Mouse (Mus musculus) T-helper 2 cell (primary cell): ENCODE measurements around the gene Cxcl17.

Experiments used
- in situ Hi-C: fragments of 300-600 bp; cut with MboI, MseI; formaldehyde crosslinking; loops from one replicate; pipeline ENCODE4 v1.15.1; 2025; ENCODE audit warnings: high pct_unique_total_duplicates

The Cxcl17 gene

GRCm38 (mm10) chr7:25392851-25393250 is 19.8 kb downstream of the Cxcl17 start:
- in situ Hi-C loops, result loop anchor here (10.0 to 25.0 kb wide), 2 partner anchors 1008 to 1944 kb away; partner anchors contain the start of gene Ltbp4

DNA sequence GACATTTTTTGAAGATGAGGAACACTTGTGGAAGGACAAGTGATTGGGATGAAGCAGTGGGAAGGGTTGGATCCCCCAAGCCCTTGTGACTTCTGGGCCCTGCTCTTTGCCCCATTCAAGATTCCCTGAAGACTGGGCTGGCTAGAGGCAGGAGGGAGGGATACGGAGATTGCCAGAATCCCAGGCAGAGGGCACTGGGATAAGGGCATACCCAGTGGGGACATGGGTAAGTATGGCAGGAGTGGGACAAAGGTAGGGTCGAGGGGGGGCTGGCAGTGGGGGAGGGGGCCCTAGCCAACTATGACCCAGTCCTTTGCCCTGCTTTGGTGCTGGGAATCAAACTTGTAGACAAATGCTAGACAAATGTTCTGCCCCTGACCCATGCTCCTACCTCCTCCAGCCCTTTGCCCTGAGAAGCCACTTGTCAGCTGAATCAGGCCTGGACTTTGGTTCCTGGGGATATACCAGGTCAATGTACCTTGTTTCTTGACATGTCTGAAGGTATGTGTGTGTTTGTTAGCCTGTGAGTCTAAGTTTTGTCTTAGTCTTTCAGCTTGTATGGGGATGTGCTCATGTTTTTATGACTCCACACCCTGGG is 20.7 kb downstream of the Cxcl17 start:
- in situ Hi-C loops, result loop anchor here (10.0 to 25.0 kb wide), 2 partner anchors 1007 to 1945 kb away; partner anchors contain the start of gene Ltbp4

DNA sequence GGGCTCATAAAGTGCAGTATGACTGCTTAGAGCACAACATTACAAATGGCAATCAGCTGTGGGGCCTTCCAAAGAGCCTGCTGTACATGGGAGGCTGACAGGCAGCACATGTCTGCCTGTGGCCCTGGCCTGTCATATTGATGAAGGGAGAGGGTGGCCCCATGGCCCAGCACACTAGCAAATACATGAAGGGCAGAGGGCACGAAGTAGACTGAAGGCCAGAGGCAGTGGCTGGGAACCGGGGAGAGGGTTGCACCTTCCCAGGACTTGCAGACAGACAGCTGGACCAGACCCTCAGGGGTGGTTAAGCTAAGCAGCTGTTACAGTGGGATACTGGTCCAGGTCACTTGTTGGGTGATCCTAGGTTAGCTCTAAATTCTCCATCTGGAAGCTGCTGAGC is 21.7 kb downstream of the Cxcl17 start:
- in situ Hi-C loops, result loop anchor here (10.0 to 25.0 kb wide), 2 partner anchors 1006 to 1946 kb away; partner anchors contain the start of gene Ltbp4

GRCm38 (mm10) chr7:25390054-25390770 is 22.5 kb downstream of the Cxcl17 start:
- in situ Hi-C loops, result loop anchor here (10.0 to 25.0 kb wide), 2 partner anchors 1005 to 1947 kb away; partner anchors contain the start of gene Ltbp4

DNA sequence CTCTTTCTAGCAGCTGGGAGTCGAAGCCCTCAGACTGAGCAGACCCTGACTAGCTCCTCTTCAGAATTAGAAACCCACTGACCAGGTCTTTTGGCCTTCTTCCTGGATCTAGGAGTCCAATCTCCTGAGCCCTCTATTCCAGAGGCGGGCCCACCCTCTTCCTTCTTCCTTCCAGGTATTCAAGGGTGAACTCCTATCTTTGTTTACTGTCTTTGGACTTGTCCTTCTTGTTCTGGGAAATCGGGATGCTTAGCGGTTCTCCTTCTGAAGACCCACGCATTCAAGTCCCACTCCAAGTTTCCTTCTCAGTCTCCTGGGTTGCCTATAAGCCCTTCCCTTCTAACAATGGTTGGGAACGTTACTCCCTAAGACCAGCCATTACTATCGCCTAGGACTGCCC is 23.8 kb downstream of the Cxcl17 start:
- in situ Hi-C loops, result loop anchor here (25.0 kb wide), 1 partner anchor 1948 kb away; the partner anchor contains the start of gene Ltbp4

DNA sequence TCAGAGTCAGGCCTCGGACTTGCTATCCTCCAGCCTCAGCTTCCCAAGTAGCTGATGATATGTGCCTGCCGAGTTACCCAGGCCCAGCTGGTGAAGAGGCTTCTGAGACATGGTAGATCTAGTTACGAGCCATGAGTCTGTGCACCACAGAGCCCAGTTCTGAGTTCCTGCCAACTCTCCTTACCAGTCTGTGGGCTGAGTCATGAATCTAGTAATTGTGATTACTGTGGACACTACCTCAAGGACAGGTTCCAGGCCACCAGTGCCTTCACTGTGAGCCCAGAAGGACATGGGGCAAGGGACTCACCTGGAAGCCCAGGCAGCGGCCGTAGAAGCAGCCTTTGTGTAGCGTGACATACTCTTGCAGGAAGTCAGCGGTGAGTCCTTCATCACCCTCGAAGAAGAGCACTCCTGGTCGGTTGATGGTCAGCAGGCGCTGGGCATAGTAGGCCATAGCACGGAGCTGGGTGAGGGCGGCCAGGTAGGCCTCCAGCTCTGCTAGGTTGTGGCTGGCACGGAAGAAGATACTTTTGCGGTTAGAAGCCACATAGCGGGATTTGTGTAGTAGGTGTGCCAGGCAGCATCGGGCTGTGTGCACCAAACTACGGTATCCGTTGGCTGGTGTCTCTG is 24.8 kb downstream of the Cxcl17 start:
- in situ Hi-C loops, result loop anchor here (25.0 kb wide), 1 partner anchor 1949 kb away; the partner anchor contains the start of gene Ltbp4

DNA sequence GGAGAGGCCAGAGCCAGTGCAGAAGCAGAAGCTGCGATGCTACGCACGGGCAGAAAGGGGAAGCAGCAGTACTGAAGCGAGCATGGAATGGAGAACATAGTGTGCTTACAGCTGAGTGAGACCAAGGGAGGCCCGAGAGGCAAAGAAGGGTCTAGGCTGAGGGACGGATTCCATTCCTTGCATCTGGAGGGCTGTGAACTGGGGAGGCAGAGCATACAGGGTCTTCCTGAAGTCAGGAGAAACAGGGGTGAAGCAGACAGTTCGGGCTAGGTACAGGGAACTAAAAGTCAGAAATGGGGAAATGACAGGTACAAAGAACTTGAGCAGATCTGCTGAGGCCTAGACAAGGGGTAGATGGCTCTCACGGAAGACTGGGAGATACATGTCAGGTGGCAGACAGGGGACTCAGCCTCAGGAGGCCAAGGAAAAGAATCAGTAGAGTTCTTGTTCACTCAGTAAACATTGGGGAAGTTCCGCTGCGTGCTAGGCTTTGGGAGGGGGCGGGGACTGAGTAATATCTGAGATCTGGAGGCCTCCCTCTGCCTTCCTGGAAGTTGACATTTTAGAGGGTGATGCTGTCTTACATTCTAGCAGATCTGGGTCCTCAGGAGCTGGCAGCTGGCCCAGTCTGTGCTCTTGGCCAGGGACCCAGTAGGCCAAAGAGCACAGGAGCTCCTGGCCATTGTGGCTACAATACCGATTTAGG is 26.7 kb downstream of the Cxcl17 start:
- in situ Hi-C loops, result loop anchor here (25.0 kb wide), 1 partner anchor 1951 kb away; the partner anchor contains the start of gene Ltbp4

DNA sequence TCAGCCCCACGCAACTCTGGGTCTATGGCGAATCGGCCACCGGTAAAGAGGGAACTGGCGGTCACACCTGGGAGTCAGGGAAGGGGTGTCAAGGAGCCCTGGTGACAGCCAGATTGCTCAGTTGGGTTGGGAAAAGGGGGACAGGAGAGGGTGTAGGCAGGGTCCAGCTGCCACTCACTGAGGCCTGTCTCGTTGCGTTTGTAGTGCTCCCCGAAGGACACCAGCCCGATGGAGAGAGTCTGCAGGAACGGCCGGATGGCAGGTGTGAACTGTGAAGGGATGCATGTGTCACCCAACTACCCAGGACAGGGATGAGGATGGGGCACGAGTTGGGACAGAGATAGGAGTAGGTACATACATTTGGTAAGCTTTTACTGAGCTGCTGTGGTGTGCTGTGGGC is 27.4 kb downstream of the Cxcl17 start:
- in situ Hi-C loops, result loop anchor here (25.0 kb wide), 1 partner anchor 1952 kb away; the partner anchor contains the start of gene Ltbp4

DNA sequence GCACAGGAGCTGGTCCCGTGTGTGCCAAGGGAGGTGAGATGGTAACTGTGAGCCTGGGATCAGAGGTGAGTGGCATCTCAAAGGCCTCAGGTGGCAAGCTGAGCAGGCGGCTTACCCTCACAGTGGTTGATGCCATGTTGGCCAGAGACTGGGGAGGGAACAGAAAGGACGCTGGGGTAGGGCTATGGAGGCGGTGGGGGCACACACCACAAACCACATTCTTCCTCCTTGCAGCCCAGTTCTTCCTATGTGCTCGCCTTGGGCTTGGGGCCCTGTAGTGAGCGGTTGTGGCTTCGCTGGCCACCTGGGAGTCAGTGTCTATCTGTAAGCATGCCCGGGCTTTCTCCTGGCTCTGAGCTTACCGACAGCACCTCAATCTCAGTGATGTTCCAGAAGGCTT is 27.9 kb downstream of the Cxcl17 start:
- in situ Hi-C loops, result loop anchor here (25.0 kb wide), 1 partner anchor 1952 kb away; the partner anchor contains the start of gene Ltbp4

DNA sequence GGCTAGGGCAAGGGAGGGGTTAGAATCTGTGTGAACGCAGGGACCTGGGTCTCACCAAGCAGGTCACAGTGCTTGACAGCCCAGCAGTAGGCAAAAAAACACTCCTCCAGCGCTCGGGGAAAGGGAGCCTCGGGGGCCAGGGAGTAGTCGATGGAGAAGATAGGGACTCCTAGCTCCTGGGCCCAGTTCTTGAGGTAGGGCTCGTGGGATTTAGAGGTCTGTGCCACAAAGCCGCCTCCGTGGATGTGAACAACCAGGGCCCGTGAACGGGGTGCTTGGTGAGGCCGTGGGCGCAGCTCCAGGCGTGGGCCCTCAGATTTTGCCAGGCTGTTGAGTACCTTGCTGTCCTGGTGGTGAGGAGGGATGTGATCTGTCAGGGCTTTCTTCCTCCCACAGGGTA is 28.4 kb downstream of the Cxcl17 start:
- in situ Hi-C loops, result loop anchor here (25.0 kb wide), 1 partner anchor 1953 kb away; the partner anchor contains the start of gene Ltbp4

- in situ Hi-C loops, result loop anchor here (25.0 kb wide), 1 partner anchor 1953 kb away; the partner anchor contains the start of gene Ltbp4
These were observed 28.8 kb downstream of the Cxcl17 start for GRCm38 (mm10) chr7:25383891-25384290.

DNA sequence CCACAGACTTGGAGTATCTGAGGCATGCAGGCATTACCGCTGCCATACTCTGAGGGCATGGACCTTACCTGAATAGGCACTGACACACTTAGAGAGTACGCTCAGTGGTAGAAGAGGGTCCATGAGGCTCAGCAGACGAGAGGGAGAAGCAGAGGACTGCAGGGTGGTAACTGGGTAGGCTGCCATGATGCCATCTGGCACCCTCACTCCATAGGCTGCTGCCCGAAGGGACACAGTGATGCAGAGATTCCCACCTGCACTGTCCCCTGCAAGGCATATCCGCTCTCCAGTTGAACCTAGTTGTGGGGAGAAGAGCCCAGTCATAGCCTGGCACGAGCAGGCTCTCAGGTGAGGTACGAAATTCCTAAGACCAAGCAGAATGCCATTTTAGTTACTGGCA is 29.3 kb downstream of the Cxcl17 start:
- in situ Hi-C loops, result loop anchor here (25.0 kb wide), 1 partner anchor 1954 kb away; the partner anchor contains the start of gene Ltbp4

- in situ Hi-C loops, result loop anchor here (25.0 kb wide), 1 partner anchor 1955 kb away; the partner anchor contains the start of gene Ltbp4
These were observed 30.1 kb downstream of the Cxcl17 start for GRCm38 (mm10) chr7:25382541-25382940.

DNA sequence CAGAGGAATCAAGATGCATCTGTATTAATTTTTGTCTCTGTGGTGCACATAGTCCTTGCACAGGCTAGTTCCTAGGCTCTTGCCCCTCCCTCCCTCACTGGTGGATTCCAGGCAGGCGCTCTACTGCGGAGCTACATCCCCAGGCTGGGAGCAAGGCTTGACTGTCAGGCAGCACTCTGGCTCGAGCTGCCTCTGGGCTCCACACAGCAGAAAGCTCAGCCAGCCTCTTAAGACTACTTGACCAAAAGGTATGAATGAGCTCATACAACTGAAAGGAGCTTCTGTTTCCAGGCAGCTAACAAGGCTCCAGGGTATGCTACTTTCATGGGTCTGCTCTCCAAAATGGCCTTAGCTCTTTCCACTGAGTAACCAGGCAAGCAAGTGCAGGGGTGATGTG is 31.4 kb downstream of the Cxcl17 start:
- in situ Hi-C loops, result loop anchor here (25.0 kb wide), 1 partner anchor 1956 kb away; the partner anchor contains the start of gene Ltbp4

GRCm38 (mm10) chr7:25380392-25381283 is 32.0 kb downstream of the Cxcl17 start:
- in situ Hi-C loops, result loop anchor here (25.0 kb wide), 1 partner anchor 1957 kb away; the partner anchor contains the start of gene Ltbp4

GRCm38 (mm10) chr7:25379551-25380351 is 32.9 kb downstream of the Cxcl17 start:
- in situ Hi-C loops, result loop anchor here (25.0 kb wide), 1 partner anchor 1958 kb away; the partner anchor contains the start of gene Ltbp4

DNA sequence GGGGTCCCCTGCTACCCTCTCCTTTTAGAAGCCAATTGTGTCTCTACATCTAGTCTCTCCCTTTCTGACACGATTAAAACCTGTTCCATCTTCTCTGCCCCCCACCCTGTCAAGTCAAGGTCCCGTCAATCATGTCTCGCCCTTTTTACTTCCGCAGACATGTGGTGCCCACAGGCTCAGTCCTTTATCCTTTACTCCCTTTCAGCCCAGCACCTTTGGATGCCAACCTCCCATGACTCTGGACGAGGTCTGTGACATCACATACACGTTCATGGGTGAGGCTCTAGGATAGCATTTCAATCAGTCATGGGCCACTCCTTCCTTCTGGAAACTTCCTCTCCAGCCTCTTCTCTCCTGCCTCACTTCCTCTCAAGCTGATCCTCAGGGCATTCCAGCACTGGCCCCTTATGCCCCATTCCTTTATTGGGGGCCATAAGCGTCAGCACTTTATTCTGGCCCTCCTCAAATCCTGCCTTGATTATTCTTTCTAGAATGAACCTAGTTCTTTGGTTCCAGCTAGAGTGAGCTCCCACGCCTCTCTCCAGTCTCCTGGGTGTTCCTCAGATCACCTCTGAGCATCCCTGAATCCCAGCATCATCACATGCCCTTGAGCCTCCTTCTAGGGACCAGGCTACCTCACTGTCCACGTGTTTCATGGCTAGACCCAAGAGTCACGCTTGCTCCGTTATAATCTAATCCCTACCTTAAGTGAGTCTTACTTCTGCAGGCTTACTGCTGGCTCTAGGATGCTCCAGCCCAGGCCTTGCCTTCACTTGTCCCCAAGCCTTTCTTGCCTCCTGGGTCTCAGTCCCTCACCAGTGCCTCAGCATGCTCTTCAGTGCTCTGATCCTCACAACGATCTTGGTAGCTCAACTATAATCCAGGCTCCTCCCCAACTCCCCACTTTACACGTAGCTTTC is 34.2 kb downstream of the Cxcl17 start:
- in situ Hi-C loops, result loop anchor here (25.0 kb wide), 1 partner anchor 1959 kb away; the partner anchor contains the start of gene Ltbp4
